Mouse (Mus musculus) embryonic stem cell, embryonic (primary cell): ENCODE results near the gene Atp2c2.

ENCODE experiments used
- CTCF ChIA-PET, 4 experiments: fragments of 300-600 bp in 2 of 4; fragments of 350-600 bp in 2 of 4; sonication (Branson Sonifier 250); formaldehyde crosslinking; loops; one replicate each; lab custom pipeline; 2022; ENCODE audit warnings: inconsistent platforms in 2 of 4; lab: Charles Lee
- POLR2A ChIA-PET, 4 experiments: fragments of 300-600 bp in 2 of 4; fragments of 350-600 bp in 2 of 4; sonication (Branson Sonifier 250); formaldehyde crosslinking; loops; one replicate each; lab custom pipeline; 2022; ENCODE audit warnings: antibody characterized with exemption in 4 of 4, inconsistent platforms in 1 of 4; lab: Charles Lee

Gene Atp2c2

GRCm38 (mm10) chr8:119699549-119700134, at the start of gene Atp2c2:
Gene Atp2c2, plus strand, starts transcription at chr8:119700009.
- ChIA-PET POLR2A (interaction anchor here in 1 of 4 experiments (0.8 to 1.1 kb wide), 4 partner anchors 9 to 38 kb away, joined by 3 to 4 read pairs (median 3); no protein-coding TSS in a partner anchor), CTCF (interaction anchor here (0.6 to 3.5 kb wide), 13 partner anchors 11 to 188 kb away, joined by 3 to 20 read pairs (median 4); partner anchors contain the start of gene Tldc1 (in 1 of the 4))

- POLR2A ChIA-PET: interaction anchor here in 2 of 4 experiments (0.6 to 1.1 kb wide), 4 partner anchors 93 to 250 kb away, joined by 3 to 4 read pairs (median 3); partner anchors contain the start of gene Mbtps1 (in 1 of the 2)
- CTCF ChIA-PET: interaction anchor here in 2 of 4 experiments (0.6 to 3.3 kb wide), 5 partner anchors 18 to 1468 kb away, joined by 4 to 9 read pairs (median 4); no protein-coding TSS in a partner anchor
These were observed 48.5 kb upstream of the Atp2c2 start for GRCm38 (mm10) chr8:119651324-119651723.

- ChIA-PET POLR2A (interaction anchor here in 1 of 4 experiments (0.7 kb wide), 1 partner anchor 651 kb away, joined by 3 read pairs; no protein-coding TSS in a partner anchor), CTCF (interaction anchor here (0.6 to 6.9 kb wide), 18 partner anchors 12 to 276 kb away, joined by 3 to 54 read pairs (median 4); partner anchors contain the start of gene Kcng4 (in 1 of the 4))
These were observed 42.9 kb upstream of the Atp2c2 start for GRCm38 (mm10) chr8:119656709-119657464.

GRCm38 (mm10) chr8:119661081-119661480, 38.7 kb upstream of the Atp2c2 start:
- CTCF ChIA-PET: interaction anchor here in 3 of 4 experiments (0.7 to 6.9 kb wide), 8 partner anchors 8 to 249 kb away, joined by 3 to 54 read pairs (median 4); no protein-coding TSS in a partner anchor
- POLR2A ChIA-PET: interaction anchor here in 1 of 4 experiments (1.9 kb wide), 1 partner anchor 10 kb away, joined by 5 read pairs; no protein-coding TSS in a partner anchor

GRCm38 (mm10) chr8:119661892-119662291, 37.9 kb upstream of the Atp2c2 start:
- ChIA-PET CTCF (interaction anchor here in 2 of 4 experiments (1.0 to 6.9 kb wide), 8 partner anchors 8 to 249 kb away, joined by 3 to 54 read pairs (median 4); no protein-coding TSS in a partner anchor), POLR2A (interaction anchor here in 1 of 4 experiments (0.5 kb wide), 1 partner anchor 481 kb away, joined by 4 read pairs; no protein-coding TSS in a partner anchor)

- ChIA-PET POLR2A (no interaction called here), CTCF (interaction anchor here in 1 of 4 experiments (1.9 kb wide), 1 partner anchor 13 kb away, joined by 7 read pairs; no protein-coding TSS in a partner anchor)
These were observed 36.4 kb upstream of the Atp2c2 start for GRCm38 (mm10) chr8:119663440-119663839.

- CTCF ChIA-PET: interaction anchor here in 1 of 4 experiments (0.6 to 1.9 kb wide), 2 partner anchors 11 to 23 kb away, joined by 7 read pairs; no protein-coding TSS in a partner anchor
- POLR2A ChIA-PET: no interaction called here
These were observed 34.5 kb upstream of the Atp2c2 start for GRCm38 (mm10) chr8:119665270-119665669.

- ChIA-PET POLR2A (interaction anchor here in 1 of 4 experiments (0.6 kb wide), 1 partner anchor 22 kb away, joined by 5 read pairs; no protein-coding TSS in a partner anchor), CTCF (interaction anchor here in 2 of 4 experiments (0.6 to 1.6 kb wide), 4 partner anchors 10 to 49 kb away, joined by 3 to 6 read pairs (median 4); no protein-coding TSS in a partner anchor)
These were observed 33.4 kb upstream of the Atp2c2 start, which contains the start of gene Wfdc1 for GRCm38 (mm10) chr8:119666219-119666951. Gene Wfdc1, plus strand, starts transcription at chr8:119666365.

GRCm38 (mm10) chr8:119668447-119668846, 31.4 kb upstream of the Atp2c2 start:
- CTCF ChIA-PET: interaction anchor here in 3 of 4 experiments (0.8 to 2.7 kb wide), 11 partner anchors 10 to 288 kb away, joined by 3 to 35 read pairs (median 9); no protein-coding TSS in a partner anchor

GRCm38 (mm10) chr8:119669284-119669683, 30.5 kb upstream of the Atp2c2 start:
- CTCF ChIA-PET: interaction anchor here (0.5 to 2.9 kb wide), 109 partner anchors 9 to 998 kb away, joined by 3 to 54 read pairs (median 4); partner anchors contain the start of genes Tldc1 (in 4 of the 4), Taf1c (in 3 of the 4), Atp2c2 (in 1 of the 4) and Dnaaf1 (in 1 of the 4)
- POLR2A ChIA-PET: interaction anchor here in 3 of 4 experiments (0.7 to 1.3 kb wide), 8 partner anchors 14 to 229 kb away, joined by 3 to 4 read pairs (median 3); partner anchors contain the start of genes Mbtps1 (in 1 of the 3), Taf1c (in 1 of the 3) and Tldc1 (in 1 of the 3)

More at GRCm38 (mm10) chr8:119668447-119668846, 31.4 kb upstream of the Atp2c2 start:
- POLR2A ChIA-PET: interaction anchor here in 1 of 4 experiments (0.8 kb wide), 1 partner anchor 228 kb away, joined by 3 read pairs; no protein-coding TSS in a partner anchor

GRCm38 (mm10) chr8:119670419-119671091, 29.3 kb upstream of the Atp2c2 start:
- POLR2A ChIA-PET: interaction anchor here in 2 of 4 experiments (0.5 to 1.5 kb wide), 4 partner anchors 10 to 186 kb away, joined by 3 to 5 read pairs (median 4); partner anchors contain the start of gene Mbtps1 (in 1 of the 2)

GRCm38 (mm10) chr8:119673976-119674555, 25.7 kb upstream of the Atp2c2 start:
- CTCF ChIA-PET: interaction anchor here in 3 of 4 experiments (0.6 to 1.7 kb wide), 7 partner anchors 8 to 261 kb away, joined by 3 to 7 read pairs (median 3); no protein-coding TSS in a partner anchor
- POLR2A ChIA-PET: interaction anchor here in 3 of 4 experiments (0.7 to 1.1 kb wide), 3 partner anchors 10 to 279 kb away, joined by 3 to 4 read pairs (median 3); partner anchors contain the start of genes Mbtps1 (in 1 of the 3) and Mlycd (in 1 of the 3)

More at GRCm38 (mm10) chr8:119670419-119671091, 29.3 kb upstream of the Atp2c2 start:
- CTCF ChIA-PET: interaction anchor here (0.5 to 2.9 kb wide), 30 partner anchors 8 to 311 kb away, joined by 3 to 54 read pairs (median 4); partner anchors contain the start of genes Slc38a8 (in 1 of the 4), Taf1c (in 1 of the 4) and Tldc1 (in 1 of the 4)

- CTCF ChIA-PET: interaction anchor here in 3 of 4 experiments (0.7 to 1.9 kb wide), 12 partner anchors 11 to 295 kb away, joined by 3 to 46 read pairs (median 8); partner anchors contain the start of gene Tldc1 (in 1 of the 3)
- POLR2A ChIA-PET: interaction anchor here in 1 of 4 experiments (1.9 kb wide), 1 partner anchor 117 kb away, joined by 6 read pairs; the partner anchor contains the start of gene Mbtps1
These were observed 24.4 kb upstream of the Atp2c2 start for GRCm38 (mm10) chr8:119675457-119675856.

GRCm38 (mm10) chr8:119676389-119676788, 23.4 kb upstream of the Atp2c2 start:
- POLR2A ChIA-PET: interaction anchor here in 3 of 4 experiments (0.6 to 1.9 kb wide), 10 partner anchors 13 to 296 kb away, joined by 3 to 8 read pairs (median 4); partner anchors contain the start of genes Mbtps1 (in 2 of the 3) and Tldc1 (in 1 of the 3)
- CTCF ChIA-PET: interaction anchor here (0.5 to 3.7 kb wide), 148 partner anchors 10 to 1932 kb away, joined by 3 to 85 read pairs (median 4); partner anchors contain the start of genes Tldc1 (in 4 of the 4), Mlycd (in 3 of the 4), Taf1c (in 3 of the 4) and Atp2c2 (in 2 of the 4)
